Mouse (Mus musculus) bone marrow, adult 2 months (tissue): ENCODE results near the gene Fto.

ENCODE experiments used
- CTCF ChIP-seq: fragments of 200-500 bp; IDR thresholded peaks from 2 replicates; pipeline ENCODE4 v1.5.1; 2011; ENCODE audit warnings: low read length, control low read depth; ENCODE audit not compliant: control insufficient read depth, insufficient read depth
- POLR2A ChIP-seq: fragments of 200-500 bp; IDR thresholded peaks from 2 replicates; pipeline ENCODE4 v1.6.1; 2011; ENCODE audit warnings: low read depth, mild to moderate bottlenecking, control low read depth, low read length, borderline replicate concordance; ENCODE audit not compliant: control insufficient read depth

DNA sequence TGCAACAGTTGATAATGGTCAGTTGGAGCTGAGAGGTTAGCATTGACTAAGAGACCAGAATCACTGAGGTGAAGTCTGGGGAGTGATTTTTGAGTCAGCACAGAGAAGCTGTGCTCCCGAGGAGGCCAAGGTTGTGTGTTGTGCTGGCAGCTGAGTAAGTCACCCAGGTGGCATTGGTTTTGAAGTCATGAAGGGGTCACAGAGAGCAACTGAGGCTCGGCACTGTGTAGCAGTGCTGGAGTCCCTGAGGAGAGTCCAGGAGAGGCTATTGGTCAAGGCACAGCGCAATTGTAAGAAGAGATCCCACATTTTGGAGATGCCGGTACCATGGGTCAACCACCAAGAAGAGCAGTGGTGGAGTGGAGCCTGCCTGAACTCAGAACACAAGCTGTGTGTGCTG is 11.6 kb downstream of the Fto start:
- TF ChIP-seq CTCF (no peak), POLR2A (no peak)
